Mouse (Mus musculus) liver, postnatal 0 days (tissue): ENCODE measurements around the gene 0610030E20Rik.
A peak's percentile ranks its signal among the peaks of the same experiment; 100 is the strongest.

Experiments used
- CTCF ChIP-seq: sonication (generic); IDR thresholded peaks from 2 replicates; pipeline ENCODE4 v1.5.1; 2016; ENCODE audit warnings: antibody characterized with exemption, low read depth
- EP300 ChIP-seq: IDR thresholded peaks from 2 replicates; pipeline ENCODE4 v1.6.1; 2016; ENCODE audit warnings: antibody characterized with exemption, low read depth, mild to moderate bottlenecking

GRCm38 (mm10) chr6:72357164-72358079, 10.3 kb downstream of the 0610030E20Rik start:
- TF ChIP-seq CTCF (no peak), EP300 (peak; percentile 82)
